Mouse (Mus musculus) hematopoietic stem cell, adult 5-6 weeks (primary cell): Measurements from ENCODE around the gene Serinc3. TPM values are rescaled to one million over a fixed set of nuclear protein-coding genes. Genes with fewer than 3 reads are reported as not detected.

Source experiments
- ATAC-seq, 2 experiments: fragments of 125-278 bp in 1 of 2; replicated peaks in 1 of 2; 2 replicates each; pipeline ENCODE4 v1.8.0; 2016 to 2017; ENCODE audit warnings: inconsistent platforms in 2 of 2, mild to moderate bottlenecking in 2 of 2, moderate number of reproducible peaks in 2 of 2, low read depth in 1 of 2, moderate TSS enrichment in 1 of 2; ENCODE audit not compliant: low FRiP score in 2 of 2, poor library complexity in 2 of 2, severe bottlenecking in 2 of 2, insufficient read depth in 1 of 2, low TSS enrichment in 1 of 2
- total RNA-seq: library from RNA; stranded (forward); fragments of 172-1452, 232-1000 nt; gene quantifications from 2 replicates; pipeline ENCODE4 v1.2.3, GENCODE M21; 2017

Serinc3 gene
- total RNA-seq, 1 experiment from 2014 or later: 779 TPM

DNA sequence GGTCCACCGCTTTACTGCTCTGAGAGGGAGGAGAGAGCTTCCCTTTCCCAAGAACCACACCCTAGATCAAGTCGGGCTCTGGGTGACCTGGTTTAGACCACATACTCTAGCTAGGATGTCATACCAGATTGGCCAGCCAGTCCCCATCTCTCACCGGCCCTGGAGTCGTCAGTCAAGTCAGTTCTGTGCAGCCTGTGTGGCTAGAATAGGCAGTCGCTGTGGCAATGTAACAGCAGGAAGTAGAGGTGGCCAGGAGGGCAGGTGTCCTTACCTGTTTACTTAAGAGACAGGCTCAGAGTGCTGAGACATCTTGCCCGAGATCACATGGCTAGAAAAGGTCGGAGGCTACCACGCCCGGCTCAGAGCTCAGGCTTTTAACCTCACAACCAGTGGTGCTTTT lies 33.8 kb downstream of the Serinc3 start:
- no peak for ATAC-seq

DNA sequence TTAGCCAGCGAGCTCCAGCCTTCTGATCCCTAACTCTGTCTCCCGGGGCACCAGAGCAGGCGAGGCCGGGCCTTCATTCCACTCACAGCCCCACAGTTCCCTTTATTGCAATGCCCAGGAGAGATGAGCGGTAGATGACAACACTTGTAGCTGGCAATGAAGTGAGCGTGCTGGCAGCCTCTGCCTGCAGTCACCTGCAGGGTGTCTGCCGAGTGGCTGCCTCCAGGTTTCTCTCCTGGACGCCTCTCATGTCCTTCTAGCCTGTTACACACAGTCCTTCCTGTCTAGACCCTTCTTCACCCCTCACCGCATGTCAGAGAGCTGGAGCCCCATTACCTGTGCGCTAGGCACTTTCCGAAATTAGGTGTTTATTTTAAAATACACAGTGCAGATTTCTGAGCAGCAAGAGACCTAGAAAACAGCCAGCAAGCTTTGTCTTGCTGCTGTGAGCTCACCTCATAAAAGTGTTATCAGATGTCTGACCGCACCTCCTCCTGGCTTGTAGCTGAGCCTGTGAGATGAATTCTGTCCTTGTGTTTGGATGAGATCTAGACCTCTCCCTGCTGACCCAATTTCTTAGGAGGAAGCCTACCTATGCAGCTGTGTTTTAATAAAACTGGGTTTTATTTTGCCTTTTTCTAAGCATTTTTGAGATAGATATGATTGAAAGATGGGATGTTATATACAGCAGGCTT lies 35.5 kb downstream of the Serinc3 start:
- no peak for ATAC-seq

DNA sequence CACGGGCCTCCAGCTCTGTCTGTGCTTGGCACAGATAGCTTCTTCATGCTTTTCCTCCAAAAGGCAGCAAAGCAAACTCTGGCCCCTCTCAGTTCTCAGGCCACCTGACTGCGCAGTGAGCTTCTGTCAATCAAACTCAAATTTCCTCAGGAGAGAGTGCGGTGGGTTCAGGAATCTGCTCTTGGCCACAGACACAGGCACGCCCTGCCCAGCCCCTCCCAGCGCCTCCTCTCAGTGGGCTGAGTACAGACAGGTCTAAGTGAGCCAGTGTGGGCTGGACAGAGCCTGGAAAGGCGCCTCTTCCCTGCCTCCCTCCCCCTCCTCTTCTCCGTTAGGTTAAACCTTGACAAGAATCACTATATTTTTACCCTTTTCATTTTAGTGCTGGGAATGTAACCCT lies 36.9 kb downstream of the Serinc3 start:
- ATAC-seq: no peak

DNA sequence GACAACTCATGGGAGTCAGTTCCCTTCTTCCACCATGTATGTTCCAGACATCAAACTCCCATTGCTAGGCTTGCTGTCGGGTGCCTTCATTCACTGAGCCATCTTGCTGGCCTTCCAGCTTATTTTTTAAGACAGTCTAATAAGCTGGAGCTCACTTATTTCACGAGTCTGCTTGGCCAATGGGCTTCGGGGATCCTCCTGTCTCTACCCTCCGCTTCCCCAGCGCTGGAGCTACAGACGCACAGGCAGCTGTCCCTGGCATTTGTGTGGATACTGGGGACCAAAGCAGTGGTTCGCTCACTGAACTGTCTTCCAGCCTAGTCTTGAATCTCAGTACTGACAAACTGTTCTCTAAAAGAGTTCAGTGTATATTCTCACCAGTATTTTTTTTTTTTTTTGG lies 38.8 kb downstream of the Serinc3 start:
- ATAC-seq: no peak

DNA sequence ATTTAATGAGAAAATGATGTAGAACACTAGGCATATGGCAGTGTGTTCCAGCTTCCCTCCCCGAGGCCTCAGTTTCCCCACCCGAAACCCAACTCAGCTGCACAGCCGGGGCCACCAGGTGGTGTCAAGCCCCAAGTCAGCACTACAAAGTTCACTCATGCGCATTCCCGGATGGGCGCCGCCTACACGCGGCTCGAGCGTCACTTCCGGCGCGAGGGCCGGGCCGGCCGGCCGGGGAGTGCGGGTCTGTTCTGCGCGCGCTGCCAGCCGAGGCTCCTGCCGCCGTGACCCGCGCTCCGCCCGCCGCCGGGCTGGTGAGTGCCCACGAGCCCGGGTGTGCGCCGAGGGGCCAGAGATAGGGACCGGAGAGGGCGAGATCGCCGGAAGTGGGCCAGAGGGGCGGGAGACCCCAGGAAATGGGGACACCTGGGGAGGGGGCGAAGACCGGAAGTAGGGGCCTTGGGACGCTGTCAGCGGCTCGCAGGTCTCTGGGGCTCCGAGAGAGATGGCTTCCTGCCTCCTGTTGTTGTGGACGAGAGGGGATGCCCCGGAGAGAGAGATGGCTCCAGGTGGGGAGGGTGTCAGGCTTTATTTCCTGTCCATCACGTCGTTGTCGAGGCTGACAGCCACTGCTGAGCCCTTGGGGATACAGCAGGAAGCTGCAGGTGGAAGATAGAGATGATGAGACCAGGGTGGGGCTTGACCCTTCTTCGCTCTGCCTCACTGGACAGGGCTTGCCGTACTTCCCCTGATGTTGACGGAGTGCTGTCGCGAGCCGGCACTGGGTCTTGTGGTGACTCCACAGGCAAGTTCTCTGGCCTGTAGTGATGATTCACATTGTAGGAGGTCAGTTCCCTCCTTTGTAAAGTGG lies 42.6 kb downstream of the Serinc3 start, which contains the start of gene Ttpal:
Gene Ttpal, plus strand, starts transcription at position 214 of the 871 bp plus-strand sequence.
- ATAC-seq: peak; percentile 84 to 85

DNA sequence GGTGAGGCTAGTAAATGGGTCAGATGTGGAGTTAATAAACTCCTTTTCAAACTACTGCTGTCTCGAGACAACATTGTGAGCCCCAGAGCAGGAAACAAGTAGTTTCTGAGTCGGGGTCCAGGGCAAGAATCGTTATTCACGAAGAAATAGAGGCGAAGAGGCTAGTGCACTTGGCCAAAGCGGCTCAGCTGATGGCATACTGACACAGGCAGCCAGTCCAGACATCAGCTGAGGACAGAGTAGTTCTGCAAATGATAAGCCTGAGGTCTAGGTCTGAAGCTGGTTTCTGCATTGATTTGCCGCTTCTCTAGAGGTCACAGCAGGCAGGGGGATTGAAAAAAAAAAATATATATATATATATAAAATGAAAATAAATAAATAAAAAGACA lies 43.2 kb downstream of the Serinc3 start:
- no peak for ATAC-seq

DNA sequence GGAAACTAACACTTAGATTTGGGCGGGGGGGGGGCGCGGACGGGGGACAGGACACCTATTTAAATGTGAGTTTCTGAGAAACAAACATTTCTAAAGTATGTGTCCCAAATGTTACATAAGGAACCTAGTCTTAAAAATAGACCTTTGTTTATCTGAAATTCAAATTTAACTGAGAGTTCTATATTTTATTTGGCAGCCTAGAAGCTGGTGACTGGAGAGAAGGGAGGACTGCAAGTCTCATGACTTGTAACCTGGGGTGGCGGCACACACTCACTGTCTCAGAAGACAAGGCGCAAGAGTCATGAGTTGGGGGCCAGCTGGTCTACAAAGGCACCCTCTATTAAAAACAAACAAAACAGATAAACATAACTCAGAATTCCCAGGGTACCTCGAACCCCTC lies 43.9 kb downstream of the Serinc3 start:
- no peak for ATAC-seq

DNA sequence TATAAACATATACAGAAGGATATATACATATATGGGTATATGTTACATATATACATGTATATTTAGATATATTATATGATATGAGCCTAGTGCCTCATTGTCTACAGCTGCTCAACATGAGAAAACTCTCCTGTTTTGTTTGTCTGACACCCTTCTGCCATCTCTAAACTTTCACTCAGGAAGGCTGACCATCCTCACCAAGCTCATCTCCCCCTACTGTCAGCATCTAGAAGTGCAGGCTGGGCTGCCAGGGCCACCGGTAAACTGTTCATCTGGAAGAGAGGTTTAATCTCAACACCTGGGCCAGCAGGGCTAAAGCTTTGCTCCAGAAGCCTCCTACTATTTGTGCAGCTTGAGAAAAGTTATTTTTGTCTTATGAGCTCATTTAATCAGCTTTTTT lies 45.7 kb downstream of the Serinc3 start:
- ATAC-seq: peak in 1 of 2 experiments; percentile 29; a peak in 1 of 4 replicates

DNA sequence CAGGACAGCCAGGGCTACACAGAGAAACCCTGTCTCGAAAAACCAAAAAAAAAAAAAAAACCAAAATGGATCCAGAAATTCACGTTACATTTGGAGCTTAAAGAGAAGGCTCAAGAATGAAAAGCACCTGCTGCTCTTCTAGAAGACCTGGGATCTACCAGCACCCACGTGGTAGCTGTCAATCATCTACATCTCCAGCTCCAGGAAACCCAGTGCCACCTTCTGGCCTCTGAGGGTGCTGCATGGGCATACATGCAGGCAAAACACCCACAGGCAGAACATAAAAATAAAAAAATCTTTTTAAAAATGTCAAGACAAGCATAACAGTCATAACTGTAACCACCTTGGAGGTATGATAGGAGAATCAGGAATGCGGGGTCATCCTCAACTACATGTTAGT lies 47.3 kb downstream of the Serinc3 start:
- ATAC-seq: peak in 1 of 2 experiments; percentile 34; a peak in 1 of 4 replicates

DNA sequence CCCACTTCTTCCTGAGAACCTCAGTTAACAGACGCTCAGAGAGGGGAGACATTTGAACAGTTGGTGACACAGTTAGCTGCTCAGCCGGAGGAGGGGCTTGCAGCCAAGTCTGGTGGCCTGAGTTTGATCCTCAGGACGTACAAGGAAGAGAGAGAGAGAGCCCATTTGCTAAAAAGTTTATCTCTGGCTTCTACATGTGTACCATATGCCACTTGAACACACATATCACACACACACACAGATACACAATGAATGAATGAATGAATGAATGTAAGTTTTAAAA lies 48.1 kb downstream of the Serinc3 start:
- ATAC-seq: no peak

DNA sequence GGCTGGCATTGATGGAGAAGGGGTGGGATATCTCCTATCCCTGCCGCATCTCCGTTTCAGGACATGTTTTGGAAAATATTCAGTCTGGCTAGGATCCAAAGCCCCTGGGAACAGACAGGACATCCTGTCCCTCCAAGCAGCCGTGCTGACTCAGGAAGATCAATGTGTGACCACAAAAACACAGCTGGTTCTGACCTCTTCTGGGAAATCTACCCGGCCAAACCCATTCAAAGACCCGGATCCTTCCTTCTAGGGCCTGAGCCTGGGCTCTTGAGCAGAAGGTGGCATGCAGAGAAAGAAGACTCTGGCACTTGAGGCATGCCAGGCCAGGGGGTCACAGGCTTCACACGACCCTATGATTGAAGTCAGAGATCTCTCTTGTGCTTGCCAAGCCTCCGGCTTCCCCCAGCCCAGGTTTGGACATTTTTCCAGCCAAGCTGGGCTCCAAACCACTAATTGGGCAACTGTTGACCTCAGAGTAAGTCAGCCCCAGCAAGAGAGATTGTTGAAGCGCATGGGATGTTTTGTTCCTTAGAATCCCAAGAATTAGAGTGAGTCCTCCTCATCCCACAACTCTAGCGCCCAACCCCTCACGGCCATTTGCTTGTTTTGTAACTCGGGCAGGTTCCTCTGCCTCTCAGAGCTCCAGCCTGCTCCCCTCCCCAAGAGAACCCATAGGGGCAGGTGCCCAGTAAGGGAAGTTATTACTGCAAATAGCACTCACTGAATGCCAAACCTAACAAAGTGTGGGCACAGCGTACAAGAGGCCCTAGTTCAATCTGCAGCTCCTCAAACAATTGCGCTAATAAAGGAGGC lies 48.7 kb downstream of the Serinc3 start:
- peak in 1 of 2 experiments; percentile 22; a peak in 1 of 4 replicates for ATAC-seq

DNA sequence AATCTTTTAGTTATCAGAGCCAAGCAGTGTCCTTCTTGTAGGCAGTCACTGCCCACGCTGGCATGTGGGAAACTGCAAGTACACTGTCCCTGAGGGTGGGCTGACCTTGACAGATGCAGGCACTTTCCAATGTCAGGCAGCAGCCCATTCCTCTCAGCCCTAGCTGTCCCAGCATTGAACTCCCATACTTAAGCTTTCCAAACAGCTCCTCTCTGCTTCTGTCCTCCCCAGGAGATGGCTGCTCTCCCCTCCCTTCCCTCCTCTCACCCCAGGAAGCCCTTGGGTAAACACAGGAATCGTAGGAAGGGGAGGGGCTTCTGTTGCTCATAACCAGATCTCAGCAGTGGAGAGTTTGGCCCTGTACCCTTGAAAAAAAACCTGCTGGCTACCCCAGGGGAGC lies 49.8 kb downstream of the Serinc3 start:
- no peak for ATAC-seq

DNA sequence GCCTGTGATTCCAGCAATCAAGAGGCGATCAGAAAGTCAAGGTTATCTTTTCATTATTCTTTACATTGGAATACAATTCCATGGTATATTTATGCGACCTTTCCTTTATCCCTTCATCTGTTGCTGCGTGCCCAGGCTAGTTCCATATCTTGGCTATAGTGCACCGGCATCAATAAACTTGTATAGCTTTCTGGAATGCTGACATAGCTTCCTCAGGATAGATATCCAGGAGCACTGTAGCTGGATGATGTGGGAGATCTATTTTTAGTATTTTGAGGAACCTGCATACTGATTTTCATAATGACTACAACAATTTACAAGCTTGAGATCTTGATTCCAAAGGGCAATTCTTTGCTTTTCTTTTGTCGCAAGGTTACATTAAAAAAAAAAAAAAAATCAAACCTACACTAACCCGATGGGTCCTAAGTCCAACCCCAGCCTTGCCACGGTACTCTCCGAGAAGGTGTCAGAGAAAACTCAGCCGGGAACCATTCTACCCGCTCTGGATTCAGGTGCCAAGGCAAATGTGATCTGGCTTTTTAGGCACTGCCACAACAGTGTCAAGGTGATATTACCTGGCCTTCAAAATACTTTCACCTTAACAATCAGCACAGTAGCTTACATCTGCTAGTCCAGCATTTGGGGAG lies 51.2 kb downstream of the Serinc3 start:
- no peak for ATAC-seq

DNA sequence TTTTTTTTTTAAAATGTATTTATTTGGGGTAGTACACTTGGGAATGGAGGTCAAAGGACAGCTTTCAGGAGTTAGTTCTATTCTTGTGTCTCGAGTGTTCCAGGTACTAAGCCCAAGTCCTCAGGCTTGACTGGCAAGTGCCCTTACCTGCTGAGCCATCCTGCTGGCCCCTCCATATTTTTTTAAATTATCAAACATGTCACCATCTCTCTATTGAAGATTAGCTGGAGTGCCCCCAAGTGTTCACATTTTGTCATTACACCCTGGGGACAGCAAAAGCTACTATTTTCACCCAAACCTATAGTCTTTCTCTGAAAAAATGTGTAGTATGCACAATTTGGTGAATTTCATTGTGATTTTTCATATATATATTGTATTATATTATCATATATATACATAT lies 52.8 kb downstream of the Serinc3 start:
- ATAC-seq: no peak

DNA sequence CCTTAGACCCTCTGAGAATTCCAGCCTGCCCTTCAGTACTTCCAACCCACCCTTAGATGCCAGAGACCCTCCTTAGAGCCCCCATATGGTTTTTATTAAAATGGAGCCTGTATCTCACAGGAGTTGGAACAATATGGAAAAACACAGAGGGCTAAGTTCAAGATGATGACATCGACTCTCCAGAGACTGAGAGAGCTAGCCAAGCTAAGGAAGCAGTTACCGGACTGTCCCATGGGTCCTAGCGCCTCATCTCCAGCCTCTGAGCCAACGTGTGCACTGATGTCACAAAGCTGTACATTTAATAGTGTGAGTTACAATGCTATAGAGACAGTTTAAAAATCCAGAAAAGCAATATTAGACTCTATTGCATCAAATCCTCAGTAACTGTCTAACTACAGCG lies 53.9 kb downstream of the Serinc3 start:
- no peak for ATAC-seq

DNA sequence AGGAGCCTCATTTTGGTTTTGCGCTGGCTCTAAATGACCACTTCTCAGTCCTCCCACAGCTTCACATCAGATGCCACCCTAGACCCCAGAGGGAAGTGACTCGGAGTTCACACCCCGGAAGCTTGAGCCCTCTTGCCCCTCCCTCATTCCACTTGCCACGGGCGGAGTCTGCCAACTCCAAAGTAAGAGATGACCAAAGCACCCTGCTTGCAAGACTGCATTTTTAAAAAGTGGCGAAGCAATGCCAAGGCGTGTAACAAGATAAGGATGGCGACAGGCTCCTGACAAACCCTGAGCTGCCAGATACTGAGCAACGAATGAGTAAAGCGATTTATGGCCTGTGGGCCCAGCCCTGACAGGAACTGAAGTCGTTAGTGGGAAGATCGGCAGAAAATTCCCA lies 54.7 kb downstream of the Serinc3 start:
- ATAC-seq: peak in 1 of 2 experiments; percentile 30; a peak in 2 of 4 replicates

DNA sequence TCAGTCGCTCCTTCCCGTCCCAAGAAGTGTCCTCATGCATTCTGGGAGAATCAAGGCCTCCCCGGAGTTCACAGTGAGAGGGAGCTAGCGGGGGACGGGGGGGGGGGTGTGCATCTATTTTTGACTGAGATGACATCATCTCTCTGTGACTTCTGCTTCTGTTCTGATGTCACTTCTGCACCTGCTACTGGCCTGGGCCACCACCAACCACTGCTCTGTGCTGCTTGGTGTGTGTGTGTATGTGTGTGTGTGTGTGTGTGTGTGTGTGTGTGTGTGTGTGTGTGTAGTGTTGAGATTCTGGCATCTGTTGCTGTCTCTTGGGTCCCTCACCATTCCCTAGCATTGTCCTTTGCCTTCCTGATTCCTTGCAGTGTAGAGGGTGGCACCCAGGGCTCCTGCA lies 57.4 kb downstream of the Serinc3 start:
- peak in 1 of 2 experiments; percentile 51; a peak in 1 of 4 replicates for ATAC-seq
